Mouse (Mus musculus): ENCODE measurements around the gene Abhd11. TPM values are rescaled to one million over a fixed set of nuclear protein-coding genes. Genes with fewer than 3 reads are reported as not detected.

Gene Abhd11
- polyA plus RNA-seq (2017; shearing (Covaris generic)), result 64.1 TPM

DNA sequence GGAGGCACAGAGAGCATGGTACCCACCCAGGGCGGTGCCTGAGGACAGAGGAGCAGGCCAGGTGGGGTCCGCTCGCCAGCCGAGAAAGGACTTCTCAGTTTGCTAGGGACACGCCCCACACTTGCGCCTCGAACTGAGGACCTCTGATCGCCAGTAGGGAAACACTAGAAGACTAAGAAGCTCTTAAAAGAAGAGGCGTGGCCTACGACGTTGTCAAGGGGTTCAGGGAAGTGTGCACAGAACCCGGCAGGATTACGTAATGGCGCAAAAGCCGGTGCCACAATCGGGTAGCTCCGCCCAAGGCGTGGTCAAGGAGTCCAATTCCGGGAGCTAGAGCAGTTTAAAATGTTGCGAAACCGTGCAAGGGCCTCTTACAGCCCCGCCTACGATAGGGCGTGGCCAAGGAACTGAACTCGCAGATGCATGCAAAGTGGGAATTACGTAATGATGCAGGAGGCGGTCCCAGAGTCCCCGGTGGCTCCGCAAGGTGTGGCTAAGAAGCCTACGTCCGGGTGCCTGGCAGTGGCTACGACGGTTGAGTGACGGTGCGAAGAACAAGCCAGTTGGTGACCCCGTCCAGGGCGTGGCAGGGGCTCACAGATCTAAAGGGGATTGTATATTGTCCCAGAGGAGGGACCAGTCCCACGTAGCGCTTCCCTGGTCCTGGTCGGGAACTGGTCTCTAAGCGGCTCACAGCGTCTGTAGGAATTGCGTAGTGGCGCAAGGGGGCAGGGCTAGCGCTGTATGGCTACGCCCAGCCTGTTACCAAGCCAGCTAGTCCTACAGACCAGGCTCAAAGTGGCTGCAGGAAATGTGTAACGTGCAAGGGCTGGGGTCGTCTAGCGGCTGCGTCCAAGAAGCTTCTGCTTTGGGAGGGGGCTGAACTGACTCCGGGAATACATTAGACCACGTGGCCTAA is at the start of gene Abhd11:
Gene Abhd11, plus strand, starts transcription at position 482 of the 919 bp plus-strand sequence.

GRCm38 (mm10) chr5:134985633-134986297 is 23.2 kb upstream of the Abhd11 start, which contains the start of gene Cldn3:
Gene Cldn3 (plus strand): TSS chr5:134986214.

DNA sequence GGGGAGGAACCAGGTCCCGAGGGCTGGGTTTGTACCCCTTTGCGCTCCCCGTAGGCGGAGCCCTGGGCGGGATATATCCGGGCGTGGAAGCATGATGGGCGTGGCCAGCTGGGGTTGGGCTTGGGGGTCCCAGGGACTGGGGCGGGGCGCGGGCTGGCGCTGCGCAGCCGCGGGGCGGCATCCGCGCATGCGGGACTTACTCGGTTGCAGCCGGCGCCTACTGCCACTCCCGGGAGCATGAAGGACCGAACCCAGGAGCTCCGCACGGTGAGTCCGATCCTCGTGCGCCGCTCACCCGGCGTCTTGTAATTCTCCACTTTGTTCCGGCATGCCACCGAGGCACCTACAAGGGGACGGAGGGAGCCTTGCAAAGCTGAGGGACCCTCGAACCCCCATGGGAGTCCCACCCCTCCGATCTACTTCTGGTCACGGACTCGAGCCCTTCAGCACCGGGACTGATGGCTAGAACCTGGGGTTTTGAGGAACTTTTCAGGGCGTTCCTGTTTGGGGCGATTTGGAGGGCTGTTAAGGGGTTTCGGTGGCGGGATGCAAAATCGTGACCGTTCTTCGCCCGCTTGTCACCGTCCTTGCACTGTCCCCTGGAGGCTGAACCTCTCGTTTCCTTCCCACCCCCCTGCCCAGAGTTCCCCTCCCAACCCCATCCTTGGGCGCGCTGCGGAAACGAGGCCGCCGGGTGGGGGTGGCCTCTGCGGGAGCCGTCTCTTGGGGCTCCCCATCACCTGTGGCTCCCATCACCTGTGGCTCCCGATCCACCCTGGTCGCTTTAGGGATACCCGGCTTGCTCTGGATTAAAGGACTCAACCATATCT is 14.6 kb downstream of the Abhd11 start, which contains the start of gene Stx1a:
Gene Stx1a, plus strand, starts transcription at position 139 of the 830 bp plus-strand sequence.

Other genes with a start within 250 kb of the Abhd11 start
- not detected for gene Tmem270, start 102.4 kb upstream of the Abhd11 start, polyA plus RNA-seq (2017; shearing (Covaris generic))
- 1.4 TPM for gene Cldn13, start 93.6 kb upstream of the Abhd11 start, polyA plus RNA-seq (2017; shearing (Covaris generic))
- gene Mettl27, start 76.8 kb upstream of the Abhd11 start, polyA plus RNA-seq (2017; shearing (Covaris generic)), result 8.9 TPM
- gene Cldn4, start 62.2 kb upstream of the Abhd11 start, polyA plus RNA-seq (2017; shearing (Covaris generic)), result 0.20 TPM
- not detected for gene Cldn3, start 22.9 kb upstream of the Abhd11 start, polyA plus RNA-seq (2017; shearing (Covaris generic))
- 15.9 TPM for gene Stx1a, start 14.3 kb downstream of the Abhd11 start, polyA plus RNA-seq (2017; shearing (Covaris generic))
- 20.2 TPM for gene Dnajc30, start 55.0 kb downstream of the Abhd11 start, polyA plus RNA-seq (2017; shearing (Covaris generic))
- gene Bud23, start 55.8 kb downstream of the Abhd11 start, polyA plus RNA-seq (2017; shearing (Covaris generic)), result 122 TPM
- not detected for gene Vps37d, start 69.1 kb downstream of the Abhd11 start, polyA plus RNA-seq (2017; shearing (Covaris generic))
- 0.07 TPM for gene Mlxipl, start 80.7 kb downstream of the Abhd11 start, polyA plus RNA-seq (2017; shearing (Covaris generic))
- gene Tbl2, start 140.5 kb downstream of the Abhd11 start, polyA plus RNA-seq (2017; shearing (Covaris generic)), result 21.0 TPM
- gene Bcl7b, start 159.1 kb downstream of the Abhd11 start, polyA plus RNA-seq (2017; shearing (Covaris generic)), result 71.8 TPM
- 18.4 TPM for gene Baz1b, start 178.1 kb downstream of the Abhd11 start, polyA plus RNA-seq (2017; shearing (Covaris generic))
- gene Fzd9, start 242.1 kb downstream of the Abhd11 start, polyA plus RNA-seq (2017; shearing (Covaris generic)), result not detected